Mouse (Mus musculus): ENCODE results near the gene Rmnd5b.

- TF ChIP-seq E2F4 (IDR thresholded peaks at IDR 0.05; ENCODE audit: insufficient read depth) (no peak), MYOG (IDR thresholded peaks at IDR 0.05; ENCODE audit: control insufficient read depth in 1 of 3, insufficient read depth in 1 of 3, insufficient read length in 2 of 3, low read depth in 2 of 3) (no peak), MAX (IDR thresholded peaks at IDR 0.05; ENCODE audit: low read depth) (no peak), USF1 (IDR thresholded peaks at IDR 0.05; ENCODE audit: low read depth) (no peak), POLR2A (IDR thresholded peaks at IDR 0.05; ENCODE audit: insufficient read length, low read depth) (no peak), POLR2AphosphoS2 (IDR thresholded peaks at IDR 0.05; ENCODE audit: insufficient read length, low read depth) (no peak), SRF (IDR thresholded peaks at IDR 0.05; ENCODE audit: control insufficient read depth, insufficient read length, low read depth) (no peak), TCF3 (IDR thresholded peaks at IDR 0.05; ENCODE audit: insufficient read length, low read depth) (no peak), TCF12 (IDR thresholded peaks at IDR 0.05; ENCODE audit: insufficient read depth, poor library complexity, severe bottlenecking) (no peak)
Measured at GRCm38 (mm10) chr11:51681324-51681975, 45.8 kb upstream of the Rmnd5b start.
